Mouse (Mus musculus) embryonic fibroblast, embryonic 13.5 days (primary cell): ENCODE data around the gene Zfp358.

Experiments used
- CTCF ChIP-seq: IDR thresholded peaks from 2 replicates; pipeline ENCODE4 v1.5.1; 2011; ENCODE audit warnings: mild to moderate bottlenecking, control low read depth, low read length, moderate library complexity, borderline replicate concordance; ENCODE audit not compliant: insufficient read depth
- POLR2A ChIP-seq: IDR thresholded peaks from 2 replicates; pipeline ENCODE4 v1.6.1; 2011; ENCODE audit warnings: low read depth, mild to moderate bottlenecking, control low read depth, low read length, moderate library complexity

- no peak for TF ChIP-seq CTCF
- no peak for TF ChIP-seq POLR2A
These were observed 11.3 kb upstream of the Zfp358 start for GRCm38 (mm10) chr8:3481605-3482004.
